Mouse (Mus musculus) kidney, adult 2 months (tissue): ENCODE data around the gene Lmod2.

Source experiments
- CTCF ChIP-seq: fragments of 200-500 bp; conservative IDR thresholded peaks from 2 replicates; pipeline ENCODE4 v1.5.1; 2011; ENCODE audit warnings: low read depth, mild to moderate bottlenecking, control low read depth, low read length, moderate library complexity, mixed read lengths; ENCODE audit not compliant: insufficient read depth, insufficient read length
- POLR2A ChIP-seq: fragments of 200-500 bp; IDR thresholded peaks from one replicate; pipeline ENCODE4 v1.6.1; 2011; ENCODE audit warnings: low read depth, low read length, control low read depth

GRCm38 (mm10) chr6:24573319-24573718, 24.2 kb upstream of the Lmod2 start:
- no peak for TF ChIP-seq CTCF
- no peak for TF ChIP-seq POLR2A
